22 mouse cellular contexts compared by ENCODE assay signal in the genomic region with DNA sequence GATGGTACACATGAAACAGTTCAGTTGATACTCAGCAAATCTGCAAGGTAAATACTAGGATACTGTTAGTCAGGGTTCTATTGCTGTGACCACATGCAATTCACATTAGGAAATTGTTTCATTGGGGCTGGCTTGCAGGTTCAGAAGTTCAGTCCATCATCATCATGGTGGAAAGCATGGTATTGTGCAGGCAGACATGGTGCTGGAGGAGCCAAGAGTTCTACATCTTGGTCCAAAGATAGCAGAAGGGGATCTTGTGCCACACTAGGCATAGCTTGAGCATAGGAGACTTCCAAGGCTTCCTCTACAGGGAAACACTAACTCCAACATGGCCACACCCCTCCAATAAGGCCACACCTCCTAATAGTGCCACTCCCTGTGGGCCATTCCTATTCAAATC.
"Had no signal": no experiment of that assay in that cellular context is flagged by ENCODE, and none has a peak within 500 bp of the region (broad histone marks: within the 10 kb centered on the region; RNA-seq: fewer than 3 reads in every experiment).

No protein-coding gene starts in this region.

- H3K9me3 ChIP-seq: limb, embryonic 10.5 days; limb, embryonic 13.5 days; liver, embryonic 12.5 days; liver, embryonic 15.5 days; lung, embryonic 15.5 days; midbrain, embryonic 10.5 days; midbrain, embryonic 13.5 days; neural tube, embryonic 13.5 days; stomach, embryonic 15.5 days had no signal

- H3K4me3 ChIP-seq: limb, embryonic 10.5 days; limb, embryonic 13.5 days; liver, embryonic 12.5 days; liver, embryonic 15.5 days; lung, embryonic 15.5 days; megakaryocyte, embryonic 14.5 days; midbrain, embryonic 10.5 days; midbrain, embryonic 13.5 days; myocyte; neural tube, embryonic 13.5 days; stomach, embryonic 15.5 days had no signal

- H3K27me3 ChIP-seq: liver, embryonic 15.5 days; lung, embryonic 15.5 days; neural tube, embryonic 13.5 days; stomach, embryonic 15.5 days had no signal

- H3K9ac ChIP-seq: limb, embryonic 13.5 days; liver, embryonic 12.5 days; liver, embryonic 15.5 days; lung, embryonic 15.5 days; midbrain, embryonic 13.5 days; neural tube, embryonic 13.5 days; stomach, embryonic 15.5 days had no signal

- H3K36me3 ChIP-seq: limb, embryonic 10.5 days; limb, embryonic 13.5 days; liver, embryonic 12.5 days; liver, embryonic 15.5 days; lung, embryonic 15.5 days; midbrain, embryonic 10.5 days; midbrain, embryonic 13.5 days; neural tube, embryonic 13.5 days; stomach, embryonic 15.5 days had no signal

- H3K4me2 ChIP-seq: limb, embryonic 13.5 days; liver, embryonic 12.5 days; liver, embryonic 15.5 days; lung, embryonic 15.5 days; midbrain, embryonic 13.5 days; neural tube, embryonic 13.5 days; stomach, embryonic 15.5 days had no signal

- H3K27ac ChIP-seq: limb, embryonic 10.5 days; limb, embryonic 13.5 days; liver, embryonic 12.5 days; liver, embryonic 15.5 days; lung, embryonic 15.5 days; midbrain, embryonic 10.5 days; midbrain, embryonic 13.5 days; neural tube, embryonic 13.5 days; stomach, embryonic 15.5 days had no signal

- H3K4me1 ChIP-seq: liver, embryonic 12.5 days; liver, embryonic 15.5 days; lung, embryonic 15.5 days; megakaryocyte, embryonic 14.5 days; stomach, embryonic 15.5 days had no signal

- DNase-seq: kidney, postnatal 10 days; kidney, postnatal 36 days; liver; lung, adult 18-20 months; lung, postnatal 10 days; lung, postnatal 36 days; retina, postnatal 1 day; right cerebral cortex, postnatal 25 days; spleen, adult 18-20 months; thymus, postnatal 25 days had no signal

- ATAC-seq: liver, embryonic 12.5 days; midbrain, embryonic 13.5 days; midbrain, embryonic 16.5 days had no signal
